Mouse (Mus musculus) hematopoietic stem cell, adult 5-6 weeks (primary cell): ENCODE data around the gene Psmd11. TPM values are rescaled to one million over a fixed set of nuclear protein-coding genes. Genes with fewer than 3 reads are reported as not detected.
"Not testable (repeated sequence)": the region's sequence is repeated elsewhere in the genome, so short reads cannot be mapped to it uniquely, and the experiment has no call there.

ENCODE experiments used
- ATAC-seq, 2 experiments: fragments of 125-278 bp in 1 of 2; replicated peaks in 1 of 2; 2 replicates each; pipeline ENCODE4 v1.8.0; 2016 to 2017; ENCODE audit warnings: inconsistent platforms in 2 of 2, mild to moderate bottlenecking in 2 of 2, moderate number of reproducible peaks in 2 of 2, low read depth in 1 of 2, moderate TSS enrichment in 1 of 2; ENCODE audit not compliant: low FRiP score in 2 of 2, poor library complexity in 2 of 2, severe bottlenecking in 2 of 2, insufficient read depth in 1 of 2, low TSS enrichment in 1 of 2
- total RNA-seq: library from RNA; stranded (forward); fragments of 172-1452, 232-1000 nt; gene quantifications from 2 replicates; pipeline ENCODE4 v1.2.3, GENCODE M21; 2017

Psmd11 gene
- total RNA-seq, 1 experiment from 2014 or later: 61.0 TPM

DNA sequence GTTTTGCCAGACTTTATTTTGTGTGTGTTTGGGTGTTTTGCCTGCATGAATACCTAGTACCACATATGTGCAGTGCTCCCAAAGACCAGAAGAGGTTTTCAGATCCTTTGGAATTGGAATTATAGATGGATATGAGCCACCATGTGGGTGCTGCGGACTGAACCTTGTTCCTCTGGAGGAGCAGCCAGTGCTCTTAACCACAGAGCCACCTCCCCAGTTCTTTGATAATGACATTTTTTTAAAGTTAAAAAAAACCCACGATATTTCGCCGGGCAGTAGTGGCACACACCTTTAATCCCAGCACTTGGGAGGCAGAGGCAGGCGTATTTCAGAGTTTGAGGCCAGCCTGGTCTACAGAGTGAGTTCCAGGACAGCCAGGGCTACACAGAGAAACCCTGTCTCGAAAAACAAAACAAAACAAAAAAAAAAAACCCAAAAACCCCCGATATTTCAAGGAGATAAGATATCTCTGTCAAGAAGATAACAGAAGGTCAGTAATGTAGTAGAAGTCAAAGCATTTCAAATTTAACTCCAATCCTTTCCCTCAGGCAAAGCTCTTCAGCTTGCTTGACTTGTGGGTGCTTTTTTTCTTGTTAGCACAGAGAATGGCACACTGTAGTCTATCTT lies 6.9 kb upstream of the Psmd11 start:
- no peak for ATAC-seq

DNA sequence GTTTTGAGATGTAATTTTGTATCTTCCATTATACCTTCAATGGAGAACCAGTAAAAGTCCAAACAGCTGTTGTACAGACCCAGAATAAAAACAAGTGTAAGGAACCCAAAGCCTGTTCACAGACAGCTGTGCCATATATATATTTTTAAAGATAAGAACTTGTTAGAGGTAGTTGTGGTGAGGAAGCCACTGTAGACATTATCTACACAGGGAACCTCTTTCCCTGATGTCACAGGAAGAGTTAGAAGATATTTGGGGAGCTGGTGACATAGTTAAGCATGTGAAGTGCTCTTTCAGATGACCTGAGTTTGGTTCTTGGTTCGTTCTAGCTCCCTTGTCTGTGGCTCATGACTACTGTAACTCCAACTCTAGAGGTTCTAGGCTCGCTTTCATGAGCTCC lies 3.7 kb upstream of the Psmd11 start:
- ATAC-seq: no peak

DNA sequence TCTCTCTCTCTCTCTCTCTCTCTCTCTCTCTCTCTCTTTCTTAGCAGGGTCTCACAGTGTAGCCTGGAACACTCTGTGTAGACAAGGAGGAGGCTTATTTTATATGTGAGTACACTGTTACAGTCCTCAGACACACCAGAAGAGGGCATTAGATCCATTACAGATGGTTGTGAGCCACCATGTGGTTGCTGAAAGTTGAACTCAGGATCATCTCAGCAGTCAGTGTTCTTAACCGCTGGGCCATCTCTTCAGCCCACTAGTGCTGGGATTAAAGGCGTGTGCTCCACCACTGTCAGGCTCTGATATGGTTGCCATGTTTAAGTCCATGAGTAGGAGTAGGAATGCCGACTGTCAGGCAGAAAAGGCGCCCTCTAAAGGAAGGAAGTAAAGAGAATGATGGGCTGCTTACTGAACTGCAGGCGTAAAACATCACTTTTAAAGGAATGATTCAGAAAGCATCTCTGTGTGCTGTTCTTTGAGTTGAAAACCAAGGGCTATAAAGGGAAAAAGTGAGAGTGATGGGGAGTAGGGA lies 3.1 kb upstream of the Psmd11 start:
- ATAC-seq: no peak

DNA sequence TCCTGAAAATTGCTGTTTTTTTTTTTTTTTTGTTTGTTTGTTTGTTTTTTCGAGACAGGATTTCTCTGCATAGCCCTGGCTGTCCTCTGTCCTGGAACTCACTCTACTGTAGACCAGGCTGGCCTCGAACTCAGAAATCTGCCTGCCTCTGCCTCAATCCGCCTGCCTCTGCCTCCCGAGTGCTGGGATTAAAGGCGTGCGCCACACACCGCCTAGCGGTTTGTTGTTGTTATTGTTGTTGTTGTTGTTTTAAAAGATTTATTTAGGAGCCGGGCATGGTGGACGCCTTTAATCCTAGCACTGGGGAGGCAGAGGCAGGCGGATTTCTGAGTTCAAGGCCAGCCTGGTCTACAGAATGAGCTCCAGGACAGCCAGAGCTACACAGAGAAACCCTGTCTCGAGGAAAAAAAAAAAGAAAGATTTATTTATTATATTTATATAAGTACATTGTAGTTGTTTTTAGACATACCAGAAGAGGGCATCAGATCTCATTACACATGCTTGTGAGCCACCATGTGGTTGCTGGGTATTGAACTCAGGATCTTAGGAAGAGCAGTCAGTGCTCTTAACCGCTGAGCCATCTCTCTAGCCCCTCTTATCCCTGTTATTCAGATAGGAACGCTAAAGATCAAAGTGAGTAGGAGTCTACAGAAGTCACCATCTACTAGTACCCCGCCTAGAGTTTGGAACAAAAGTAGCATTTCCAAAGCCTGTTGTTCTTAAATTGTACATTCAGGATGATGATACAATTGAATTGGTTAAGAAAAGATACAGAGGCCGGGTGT lies 2.2 kb upstream of the Psmd11 start:
- not testable (repeated sequence) for ATAC-seq

DNA sequence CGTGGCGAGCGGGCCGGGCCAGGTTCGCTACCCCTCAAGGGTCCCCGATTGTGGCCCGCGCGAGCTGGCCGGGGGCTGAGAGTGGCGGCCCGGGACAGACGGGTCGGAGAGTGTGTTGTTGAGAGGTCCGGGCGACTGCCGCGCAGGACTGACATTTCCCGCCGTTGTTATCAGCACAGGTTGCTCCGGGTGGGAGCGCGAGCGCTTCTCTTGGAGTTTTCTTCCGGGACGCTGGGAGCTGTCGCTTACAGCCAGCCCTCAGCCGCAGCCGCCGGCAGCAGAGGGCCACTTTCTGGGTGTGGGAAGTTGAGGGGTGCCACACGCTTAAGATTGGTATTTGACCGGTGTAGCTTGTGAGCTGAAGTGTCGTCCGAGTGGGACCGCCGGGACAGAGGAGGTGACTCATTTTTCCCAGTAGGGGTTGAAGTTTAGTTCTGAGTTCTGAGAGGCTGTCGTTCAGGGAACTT lies 627 bp downstream of the Psmd11 start:
- ATAC-seq: peak in 1 of 2 experiments; percentile 41; a peak in 2 of 4 replicates

DNA sequence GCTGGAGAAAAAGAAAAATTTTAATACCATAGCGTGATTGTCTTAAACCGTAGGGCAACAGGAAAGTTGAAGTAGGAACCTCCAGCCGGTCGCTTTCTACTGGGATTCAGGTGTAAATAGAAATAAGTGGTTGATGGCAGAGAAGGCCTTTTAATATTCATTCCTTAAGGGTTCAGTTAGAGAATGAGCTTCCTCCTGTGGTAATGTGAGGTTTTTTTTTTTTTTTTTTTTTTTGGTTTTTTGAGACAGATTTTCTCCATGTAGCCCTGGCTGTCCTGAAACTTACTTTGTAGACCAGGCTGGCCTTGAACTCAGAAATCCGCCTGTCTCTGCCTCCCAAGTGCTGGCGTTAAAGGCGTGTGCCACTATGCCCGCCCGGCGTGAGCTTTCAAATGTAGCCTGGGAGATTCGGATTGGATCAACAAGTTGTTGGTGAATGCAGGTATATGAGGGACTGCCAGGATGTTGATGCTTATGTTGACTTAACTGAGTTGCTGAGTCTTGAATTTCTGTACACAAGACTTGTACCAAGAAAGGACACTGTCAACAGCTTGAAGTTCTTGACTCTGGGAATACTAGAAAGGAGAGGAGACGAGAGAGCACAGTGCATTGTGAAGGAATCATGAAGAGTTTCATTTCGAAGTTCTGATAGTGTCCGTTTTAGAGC lies 1.2 kb downstream of the Psmd11 start:
- no peak for ATAC-seq

DNA sequence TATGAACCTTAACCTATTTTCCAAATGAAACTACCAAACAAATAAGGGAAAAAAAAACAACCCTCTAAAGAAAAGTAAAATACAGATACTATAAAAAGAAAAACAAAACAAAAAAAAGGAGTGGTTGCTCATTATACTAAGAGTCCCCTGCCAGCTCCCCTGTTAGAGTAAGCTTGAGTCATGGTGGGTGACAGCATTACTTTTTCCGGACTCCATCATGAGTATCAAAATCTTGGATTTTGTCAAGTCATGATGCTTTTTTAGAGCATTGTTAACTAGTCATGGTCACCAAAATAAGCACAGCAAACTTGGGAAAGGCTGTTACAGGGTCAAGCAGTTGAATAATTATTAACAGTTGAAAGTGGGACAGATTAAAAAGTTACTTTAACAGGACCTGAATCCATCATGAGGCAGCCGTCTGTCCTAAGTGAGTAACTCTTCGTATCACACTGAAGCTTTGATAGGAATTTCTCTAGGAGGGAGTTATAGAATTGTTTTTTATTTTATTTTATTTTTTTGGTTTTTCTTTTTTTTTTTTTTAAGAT lies 2.0 kb downstream of the Psmd11 start:
- ATAC-seq: no peak

DNA sequence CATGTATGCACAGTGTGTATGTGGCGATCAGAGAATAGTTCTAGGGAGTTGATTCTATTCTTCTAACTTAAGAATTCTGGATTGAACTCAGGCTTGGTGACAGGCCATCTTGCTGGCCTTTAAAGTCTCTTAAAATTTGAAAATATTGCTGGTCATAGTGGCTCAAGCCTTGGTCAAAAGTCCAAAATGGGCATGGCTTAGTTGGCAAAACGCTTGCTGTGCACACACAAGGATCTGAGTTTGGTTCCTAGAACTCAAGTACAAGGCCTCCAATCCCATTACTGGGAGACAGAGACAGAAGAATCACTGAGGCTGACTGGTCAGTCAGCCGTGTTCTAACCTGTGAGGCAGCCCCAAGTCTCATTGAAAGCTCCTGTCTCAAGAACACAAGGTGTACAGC lies 18.5 kb downstream of the Psmd11 start:
- ATAC-seq: no peak

DNA sequence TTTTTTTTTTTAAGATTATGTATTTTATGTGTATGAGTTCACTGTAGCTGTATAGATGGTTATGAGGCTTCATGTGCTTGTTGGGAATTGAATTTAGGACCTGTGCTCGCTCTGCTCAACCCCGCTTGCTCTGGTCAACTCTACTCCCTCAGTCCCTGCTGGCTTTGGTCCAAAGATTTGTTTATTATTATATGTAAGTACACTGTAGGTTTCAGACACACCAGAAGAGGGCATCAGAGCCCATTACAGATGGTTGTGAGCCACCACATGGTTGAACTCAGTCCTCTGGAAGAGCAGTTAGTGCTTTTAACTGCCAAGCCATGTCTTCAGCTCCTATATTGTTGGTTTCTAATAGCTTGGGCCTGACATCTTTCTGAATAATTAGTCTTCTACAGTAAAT lies 21.4 kb downstream of the Psmd11 start:
- no peak for ATAC-seq

DNA sequence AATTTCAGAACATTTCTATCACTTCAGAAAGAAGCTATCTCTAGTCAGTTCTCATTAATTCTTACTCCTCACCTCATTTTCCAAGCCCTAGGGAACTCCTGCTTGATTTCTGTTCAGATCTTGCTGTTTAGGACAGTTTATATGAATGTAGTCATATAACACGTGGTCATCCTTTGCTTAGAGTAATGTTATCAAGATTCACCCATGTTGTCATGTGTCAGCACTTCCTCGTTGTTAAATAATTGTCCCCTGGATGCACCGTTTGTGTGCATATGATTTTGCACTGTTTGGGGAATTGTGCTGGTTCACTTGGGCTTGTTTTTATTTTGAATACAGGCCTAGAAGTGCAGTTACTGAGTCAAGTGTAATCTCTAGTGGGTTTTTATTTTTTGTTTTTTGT lies 23.8 kb downstream of the Psmd11 start:
- no peak for ATAC-seq

DNA sequence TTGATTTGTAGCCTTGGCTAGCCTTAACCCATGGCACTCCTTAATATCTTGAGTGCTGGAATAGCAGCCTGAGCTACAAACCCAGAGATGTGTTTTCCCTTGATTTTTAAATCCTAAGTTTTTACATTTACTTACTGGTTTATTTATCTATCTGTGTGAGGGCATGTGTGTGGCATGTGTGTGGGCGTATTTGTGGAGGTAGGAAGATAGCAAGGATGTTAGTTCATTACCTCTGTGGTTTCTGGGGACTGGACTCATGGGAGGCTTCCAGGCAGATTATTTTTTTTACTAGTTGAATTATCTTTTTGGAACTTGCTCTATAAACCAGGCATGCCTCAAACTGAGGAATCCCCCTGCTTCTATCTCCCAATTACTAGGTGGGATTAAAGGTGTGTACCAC lies 24.8 kb downstream of the Psmd11 start:
- ATAC-seq: no peak

DNA sequence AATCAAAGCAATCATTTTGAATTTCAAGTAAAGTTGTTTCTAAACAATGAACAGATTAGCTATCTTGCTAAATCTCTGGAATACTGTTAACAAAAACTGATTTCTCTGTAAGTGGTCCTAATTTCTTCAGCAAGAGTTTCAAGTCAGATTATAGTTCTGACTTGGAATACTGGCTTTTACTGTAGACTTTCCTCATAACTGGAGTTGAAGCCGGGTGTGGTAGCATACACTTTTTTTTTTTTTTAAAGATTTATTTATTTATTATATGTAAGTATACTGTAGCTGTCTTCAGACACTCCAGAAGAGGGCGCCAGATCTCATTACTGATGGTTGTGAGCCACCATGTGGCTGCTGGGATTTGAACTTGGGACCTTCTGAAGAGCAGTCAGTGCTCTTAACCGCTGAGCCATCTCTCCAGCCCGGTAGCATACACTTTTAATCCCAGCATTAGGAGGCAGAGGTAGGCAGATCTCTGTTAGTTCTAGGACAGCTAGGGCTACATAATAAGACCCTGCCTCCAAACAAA lies 35.3 kb downstream of the Psmd11 start:
- ATAC-seq: not testable (repeated sequence)

DNA sequence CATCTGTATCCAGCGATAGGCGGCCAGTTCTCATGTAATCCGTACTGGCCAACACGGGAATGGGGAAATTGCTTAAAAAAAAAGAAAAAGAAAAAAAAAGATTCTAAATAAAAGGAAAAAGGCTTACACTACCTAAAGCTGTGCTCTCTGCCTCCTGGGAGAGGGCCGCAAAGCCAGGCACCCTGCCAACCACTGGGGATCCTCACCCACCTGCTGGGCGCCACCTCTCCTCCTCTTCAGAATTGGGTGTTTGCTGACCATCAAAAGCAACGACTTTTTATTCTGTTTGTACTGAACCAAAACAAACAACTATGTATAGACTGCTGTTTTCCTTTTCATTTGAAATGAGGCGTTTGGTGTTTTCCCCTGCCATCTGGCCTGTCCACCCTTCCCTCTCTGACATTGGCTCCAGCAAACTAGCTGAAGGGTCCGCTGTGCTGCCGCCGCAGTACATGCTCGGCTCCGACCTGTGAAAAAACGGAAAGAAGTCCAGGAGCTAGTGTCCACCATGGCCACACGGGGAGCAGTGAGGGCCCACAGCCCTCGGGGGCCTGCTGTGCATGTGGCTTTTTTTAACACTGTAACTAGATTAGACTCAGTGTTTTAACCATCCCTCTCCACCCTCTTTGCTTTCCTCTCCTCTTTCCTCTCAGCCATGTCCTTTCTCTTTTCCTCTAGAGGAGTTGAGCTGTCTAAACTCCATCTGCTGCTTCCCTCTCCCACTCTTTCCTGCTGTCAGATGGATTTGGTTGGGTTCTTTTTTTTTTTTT lies 43.6 kb downstream of the Psmd11 start:
- no peak for ATAC-seq

DNA sequence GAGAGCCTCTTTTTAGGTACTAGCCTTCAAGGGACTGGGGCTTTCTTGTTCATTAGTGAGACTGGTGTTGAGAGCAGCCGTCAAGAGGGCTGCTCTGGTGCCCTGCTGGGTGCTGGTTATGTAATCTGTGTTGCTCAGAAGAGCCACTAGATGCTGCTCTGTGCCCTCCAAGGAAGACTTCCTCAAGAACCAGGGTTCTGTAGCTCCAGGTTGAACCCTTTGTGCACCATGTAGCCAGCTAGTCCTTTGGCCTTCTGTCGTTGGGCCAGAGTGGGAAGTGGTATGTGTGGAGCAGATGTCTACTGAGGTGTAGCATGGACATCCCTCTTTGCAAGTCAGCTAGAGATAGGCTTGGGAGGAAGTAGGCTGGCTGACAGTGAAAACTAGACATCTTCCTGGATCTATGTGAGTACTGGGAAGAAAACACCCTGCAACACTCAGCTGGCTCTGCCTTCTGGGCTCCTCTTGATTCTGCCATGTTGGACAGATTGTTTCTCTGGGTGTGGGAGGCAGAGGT lies 45.8 kb downstream of the Psmd11 start:
- ATAC-seq: peak; percentile 25 to 39; a peak in 2 of 4 replicates

DNA sequence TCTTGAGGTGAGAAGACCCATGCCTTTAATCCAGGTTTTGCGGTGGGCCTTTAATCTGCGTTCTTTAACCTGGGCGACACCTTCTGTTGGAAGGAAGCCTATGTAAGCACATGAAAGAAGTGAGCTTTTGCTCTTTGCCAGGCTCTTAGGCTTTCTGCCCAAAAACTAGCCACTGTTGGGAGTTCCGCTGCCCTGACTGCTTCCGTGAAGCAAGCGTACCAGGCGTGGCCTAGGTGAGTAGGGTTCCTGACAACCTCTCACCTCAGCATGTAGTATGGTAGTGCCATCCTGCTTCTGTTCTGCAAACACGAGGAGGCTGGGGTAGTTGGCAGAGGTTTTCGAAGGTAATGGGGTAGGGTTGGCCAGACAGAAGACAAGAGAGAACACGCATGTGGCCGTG lies 46.4 kb downstream of the Psmd11 start:
- no peak for ATAC-seq

DNA sequence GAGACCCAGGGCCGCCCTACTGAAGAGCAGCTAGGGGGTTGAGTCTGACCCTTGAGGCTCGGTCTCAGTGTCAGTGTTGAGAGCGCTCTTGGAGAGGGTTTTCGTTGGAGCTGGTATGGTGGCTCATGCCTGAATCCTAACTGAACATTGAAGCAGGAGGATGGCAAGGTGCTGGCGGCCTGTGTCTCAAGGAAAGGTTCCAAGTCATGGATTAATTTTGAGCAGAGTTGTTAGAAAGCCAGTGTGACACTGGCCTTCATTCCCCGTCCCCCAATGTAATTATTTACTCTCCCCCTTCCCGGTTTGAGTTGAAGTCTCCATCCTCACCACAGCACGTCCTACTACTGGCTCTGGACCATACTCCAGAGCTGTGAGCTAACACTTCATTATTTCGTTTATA lies 47.1 kb downstream of the Psmd11 start:
- no peak for ATAC-seq
